In genomic region chr7:96649171-96649570, GRCm38 (mm10) we compare ENCODE assay signal across 15 mouse cellular contexts.
"Had no signal": no experiment of that assay in that cellular context is flagged by ENCODE, and none has a peak within 500 bp of the region (broad histone marks: within the 10 kb centered on the region; RNA-seq: fewer than 3 reads in every experiment).

No protein-coding gene starts in this region.

- DNase-seq: kidney, postnatal 10 days; liver; liver, embryonic 13.5 days; liver, postnatal 0 days; lung, postnatal 14 days; thymus, adult 2 months; thymus, postnatal 25 days had no signal

- H3K4me3 ChIP-seq: left cerebral cortex, adult 2 months; limb, embryonic 12.5 days; liver, embryonic 13.5 days; lung, embryonic 15.5 days; megakaryocyte, embryonic 14.5 days; midbrain, embryonic 15.5 days; neural tube, embryonic 12.5 days had no signal

- H3K4me1 ChIP-seq: liver, embryonic 13.5 days; megakaryocyte, embryonic 14.5 days had no signal

- H3K36me3 ChIP-seq: limb, embryonic 12.5 days; liver, embryonic 13.5 days; lung, embryonic 15.5 days; midbrain, embryonic 15.5 days; neural tube, embryonic 12.5 days had no signal

- H3K27me3 ChIP-seq: lung, embryonic 15.5 days; neural tube, embryonic 12.5 days had no signal

- ATAC-seq: liver, postnatal 0 days; midbrain, embryonic 15.5 days had no signal

- H3K9me3 ChIP-seq: limb, embryonic 12.5 days; liver, embryonic 13.5 days; lung, embryonic 15.5 days; megakaryocyte, embryonic 14.5 days; midbrain, embryonic 15.5 days; neural tube, embryonic 12.5 days had no signal

- H3K9ac ChIP-seq: limb, embryonic 12.5 days; liver, embryonic 13.5 days; liver, postnatal 0 days; lung, embryonic 15.5 days; midbrain, embryonic 15.5 days; neural tube, embryonic 12.5 days had no signal

- H3K4me2 ChIP-seq: limb, embryonic 12.5 days; liver, embryonic 13.5 days; lung, embryonic 15.5 days; midbrain, embryonic 11.5 days; midbrain, embryonic 15.5 days; neural tube, embryonic 12.5 days had no signal

- H3K27ac ChIP-seq: left cerebral cortex, adult 2 months; liver, embryonic 13.5 days; lung, embryonic 15.5 days; macrophage; midbrain, embryonic 15.5 days; neural tube, embryonic 12.5 days had no signal
